Mouse (Mus musculus) pancreas, adult 10 weeks (tissue): ENCODE measurements around the gene Tmc2. TPM values are rescaled to one million over a fixed set of nuclear protein-coding genes. Genes with fewer than 3 reads are reported as not detected.

Experiments
- polyA plus RNA-seq: library from polyadenylated mRNA; stranded (reverse); fragments of 350-450 nt; fragmentation: Illumina TruSeq; extraction: RNeasy Lipid Tissue Mini Kit (QIAGEN cat#74804); gene quantifications from one replicate; pipeline ENCODE4 v1.2.3, GENCODE M21; 2015; ENCODE audit warnings: low read depth, low replicate concordance; ENCODE audit not compliant: insufficient read depth

Tmc2 gene
- not detected for polyA plus RNA-seq

GRCm38 (mm10) chr2:130194894-130195293, at the start of gene Tmc2:
Gene Tmc2, plus strand, starts transcription at chr2:130195194.

DNA sequence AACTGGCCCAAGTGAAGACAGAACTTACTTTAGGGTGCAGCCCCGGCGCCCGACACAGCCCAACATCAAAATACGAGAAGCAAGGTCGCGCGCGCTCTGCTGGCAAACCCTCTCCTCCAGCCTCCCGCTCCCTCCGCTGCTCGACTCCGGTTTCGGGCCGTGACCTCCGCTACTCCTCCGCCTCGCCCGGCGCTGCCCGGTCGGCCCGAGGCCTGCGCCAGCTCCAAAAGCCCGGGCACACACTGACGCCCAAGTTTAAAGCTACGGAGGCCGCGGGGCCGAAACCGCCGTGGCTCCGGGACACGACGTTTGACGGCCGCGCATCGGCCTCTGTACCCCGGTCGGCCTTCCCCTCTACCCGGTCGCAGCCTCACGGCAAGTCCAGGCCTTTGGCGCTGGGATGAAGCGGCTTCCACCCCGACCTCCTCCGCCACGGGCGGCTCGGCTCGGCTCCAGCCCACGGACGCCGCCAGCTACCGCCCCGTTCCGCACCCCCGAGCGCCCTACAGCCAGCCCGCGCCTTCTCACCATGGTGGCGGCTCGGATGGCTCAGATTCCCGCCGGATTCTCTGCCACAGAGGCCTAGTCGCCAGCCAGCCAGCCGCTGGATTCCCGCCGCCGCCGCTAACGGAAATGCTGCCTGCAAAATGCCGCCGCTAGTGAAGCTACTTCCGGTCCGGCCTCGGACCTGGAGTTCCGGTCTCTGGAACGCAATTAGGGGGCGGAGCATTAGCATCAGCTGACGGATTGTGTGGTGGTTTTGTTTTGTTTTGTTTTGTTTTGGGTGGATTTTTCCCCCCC, 16.1 kb upstream of the Tmc2 start, which contains the start of gene Snrpb:
Gene Snrpb (minus strand): TSS at position 698 of the 801 bp plus-strand sequence.

DNA sequence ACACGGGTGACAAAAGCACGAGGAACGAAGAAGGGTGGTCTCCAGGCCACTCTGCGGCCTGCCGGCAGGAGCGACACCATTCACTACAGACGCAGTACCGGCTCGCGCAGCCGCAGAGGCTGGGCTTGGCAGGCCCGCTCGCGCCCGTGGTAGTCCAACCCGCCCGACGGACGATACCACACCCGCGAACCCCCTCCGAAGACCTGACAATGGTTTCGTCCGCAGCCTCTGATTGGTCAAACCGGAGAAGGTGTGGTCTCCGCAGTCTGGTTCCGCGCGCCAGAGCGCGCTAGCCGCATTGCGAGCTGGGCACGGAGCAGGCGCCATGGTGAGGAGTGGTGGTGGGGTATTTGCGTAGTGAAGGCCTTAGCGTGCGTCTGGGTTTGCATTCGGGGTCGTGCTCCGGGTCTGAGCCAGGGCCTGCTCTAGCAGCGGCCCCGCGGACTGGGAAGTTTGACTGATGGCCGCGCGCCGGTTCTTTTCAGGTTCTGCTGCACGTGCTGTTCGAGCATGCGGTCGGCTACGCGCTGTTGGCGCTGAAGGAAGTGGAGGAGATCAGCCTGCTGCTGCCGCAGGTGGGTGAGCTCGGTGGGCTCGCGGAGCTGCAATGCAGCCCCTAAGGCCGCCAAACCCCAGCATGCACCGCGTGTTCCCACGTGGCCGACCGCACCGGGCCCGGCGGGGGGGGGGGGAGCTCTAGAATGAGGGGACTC, 79.3 kb downstream of the Tmc2 start, which contains the start of gene Nop56:
Gene Nop56 (plus strand): TSS at position 282 of the 713 bp plus-strand sequence.

GRCm38 (mm10) chr2:130283854-130284654, 89.1 kb downstream of the Tmc2 start, which contains the start of gene Idh3b:
Gene Idh3b, minus strand, starts transcription at chr2:130284547.

GRCm38 (mm10) chr2:130294936-130295277, 99.9 kb downstream of the Tmc2 start, which contains the start of gene Ebf4:
Gene Ebf4, plus strand, starts transcription at chr2:130295169.

Other genes starting within 250 kb of the Tmc2 start
- not detected for gene Tgm3, start 182.8 kb upstream of the Tmc2 start, polyA plus RNA-seq
- gene Tgm6, start 82.8 kb upstream of the Tmc2 start, polyA plus RNA-seq = not detected
- 31.1 TPM for gene Snrpb, start 15.8 kb upstream of the Tmc2 start, polyA plus RNA-seq
- gene Nop56, start 79.2 kb downstream of the Tmc2 start, polyA plus RNA-seq = 54.7 TPM
- 38.5 TPM for gene Idh3b, start 89.4 kb downstream of the Tmc2 start, polyA plus RNA-seq
- gene Ebf4, start 100.0 kb downstream of the Tmc2 start, polyA plus RNA-seq = 0.59 TPM
- gene Cpxm1, start 202.4 kb downstream of the Tmc2 start, polyA plus RNA-seq = 6.9 TPM
- not detected for gene Gm28372, start 210.0 kb downstream of the Tmc2 start, polyA plus RNA-seq
- gene 1700020A23Rik, start 210.1 kb downstream of the Tmc2 start, polyA plus RNA-seq = not detected
- not detected for gene Tmem239, start 211.3 kb downstream of the Tmc2 start, polyA plus RNA-seq
- gene Vps16, start 229.1 kb downstream of the Tmc2 start, polyA plus RNA-seq = 51.8 TPM
- 6.8 TPM for gene Pced1a, start 229.5 kb downstream of the Tmc2 start, polyA plus RNA-seq